Mouse (Mus musculus) neural tube, embryonic 15.5 days (tissue): Measurements from ENCODE around the gene D17Wsu92e. TPM values are rescaled to one million over a fixed set of nuclear protein-coding genes. Genes with fewer than 3 reads are reported as not detected.
A peak's percentile ranks its signal among the peaks of the same experiment; 100 is the strongest.

Experiments used
- ATAC-seq: fragments of 200-750 bp; cut with Nextera tagmentation; 2 replicates; pipeline ENCODE4 v1.8.0; 2017; ENCODE audit warnings: mild to moderate bottlenecking, moderate TSS enrichment, moderate library complexity; ENCODE audit not compliant: low FRiP score
- H3K27ac ChIP-seq: fragments of 300-500 bp; sonication (generic); replicated peaks from 2 replicates; pipeline ENCODE4 v1.5.1; 2015; ENCODE audit warnings: mild to moderate bottlenecking, inconsistent platforms
- H3K27me3 ChIP-seq: fragments of 300-500 bp; sonication (generic); replicated peaks from 2 replicates; pipeline ENCODE4 v1.6.1; 2015; ENCODE audit warnings: inconsistent platforms
- H3K36me3 ChIP-seq: fragments of 300-500 bp; sonication (generic); 2 replicates; pipeline ENCODE4 v1.6.1; 2015; ENCODE audit warnings: inconsistent platforms
- H3K4me1 ChIP-seq: fragments of 300-500 bp; sonication (generic); 2 replicates; pipeline ENCODE4 v1.6.1; 2015; ENCODE audit warnings: inconsistent platforms
- H3K4me2 ChIP-seq: fragments of 300-500 bp; sonication (generic); 2 replicates; pipeline ENCODE4 v1.6.1; 2015; ENCODE audit warnings: inconsistent platforms, mild to moderate bottlenecking, moderate library complexity
- H3K4me3 ChIP-seq: fragments of 300-500 bp; sonication (generic); replicated peaks from 2 replicates; pipeline ENCODE4 v1.5.1; 2015; ENCODE audit warnings: mild to moderate bottlenecking, inconsistent platforms
- H3K9ac ChIP-seq: fragments of 300-500 bp; sonication (generic); replicated peaks from 2 replicates; pipeline ENCODE4 v1.6.1; 2015; ENCODE audit warnings: mild to moderate bottlenecking, inconsistent platforms
- H3K9me3 ChIP-seq: fragments of 300-500 bp; sonication (generic); replicated peaks from 2 replicates; pipeline ENCODE4 v1.6.1; 2016; ENCODE audit warnings: inconsistent platforms
- WGBS: fragments of 180-500 bp; shearing (Covaris S2); methylation state at CpG from one replicate; pipeline ENCODE4 v1.1.7; 2015; ENCODE audit warnings: mixed read lengths; 5-methylcytosine and 5-hydroxymethylcytosine counted together
- polyA plus RNA-seq: library from polyadenylated mRNA; unstranded; fragments of >200 nt; fragmentation: Nextera tagmentation; extraction: Ambion mirVana; gene quantifications from 2 replicates; pipeline ENCODE4 v1.2.1, GENCODE M21; 2015

Gene D17Wsu92e
- polyA plus RNA-seq, 1 experiment from 2014 or later: 9.3 TPM

- 0 out of 2 replicates have a peak, but pooled peaks cover 2% of the 10 kb centered on the region for H3K36me3 ChIP-seq
- no peaks in the 10 kb centered on the region for H3K9me3 ChIP-seq
- peak overlapping the region; percentile 87 for H3K27ac ChIP-seq
- H3K4me3 ChIP-seq: peak overlapping the region; percentile 99
- peak overlapping the region; percentile 94 for H3K9ac ChIP-seq
- peak overlapping the region; percentile 84 for H3K4me2 ChIP-seq
- ATAC-seq: no peak
- 1% methylated on average over 20 of the region's 20 CpGs for WGBS
- no peaks in the 10 kb centered on the region for H3K27me3 ChIP-seq
- H3K4me1 ChIP-seq: peaks cover 29% of the 10 kb centered on the region
Measured at GRCm38 (mm10) chr17:27819521-27819970, 902 bp downstream of the D17Wsu92e start.

DNA sequence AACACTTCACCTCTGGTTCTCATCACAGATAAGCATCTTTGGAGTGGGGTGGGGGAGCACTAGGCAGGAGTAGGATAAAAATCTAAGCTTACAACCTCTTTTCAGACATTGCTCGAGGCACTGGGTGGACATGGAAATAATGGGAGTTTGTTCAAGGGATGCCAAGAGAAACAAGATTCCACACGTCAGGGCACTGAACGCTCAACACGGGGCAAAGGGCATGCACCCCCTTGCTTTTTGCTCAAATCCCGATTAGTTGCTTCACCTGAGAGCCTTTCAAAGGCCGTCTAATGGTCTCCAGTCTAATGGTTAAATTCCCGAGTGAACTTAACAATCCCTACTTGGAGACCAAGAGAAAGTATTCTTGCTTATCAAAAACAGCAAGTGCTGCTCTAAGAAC, 1.4 kb downstream of the D17Wsu92e start:
- Histone ChIP-seq H3K36me3 (0 out of 2 replicates have a peak, but pooled peaks cover 2% of the 10 kb centered on the region), H3K9ac (peak overlapping the region; percentile 94), H3K4me2 (peak overlapping the region; percentile 84), H3K4me3 (peak overlapping the region; percentile 99), H3K27ac (no peak overlapping the region), H3K9me3 (no peaks in the 10 kb centered on the region), H3K27me3 (no peaks in the 10 kb centered on the region), H3K4me1 (peaks cover 29% of the 10 kb centered on the region)
- 38% methylated on average over 7 of the region's 7 CpGs for WGBS
- no peak for ATAC-seq

DNA sequence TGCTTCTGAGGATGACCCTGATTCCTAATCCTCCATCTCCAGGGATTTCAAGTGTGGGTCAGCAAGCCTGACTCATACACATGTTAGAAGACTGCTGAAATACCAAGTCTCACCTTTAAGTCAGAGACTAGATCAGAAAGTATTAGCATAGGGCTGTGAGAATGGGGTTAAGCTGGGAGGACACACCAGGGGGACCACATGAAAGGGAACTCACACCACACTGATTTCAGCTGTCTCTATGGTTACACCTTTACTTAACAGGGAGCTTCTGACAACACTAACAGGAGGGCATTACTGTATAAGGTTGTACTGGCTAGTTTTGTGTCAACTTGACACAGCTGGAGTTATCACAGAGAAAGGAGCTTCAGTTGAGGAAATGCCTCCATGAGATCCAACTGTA, 5.8 kb downstream of the D17Wsu92e start:
- peaks cover 21% of the 10 kb centered on the region for H3K4me1 ChIP-seq
- H3K9ac ChIP-seq: no peak overlapping the region
- no peak overlapping the region for H3K27ac ChIP-seq
- 0 out of 2 replicates have a peak, but pooled peaks cover 2% of the 10 kb centered on the region for H3K36me3 ChIP-seq
- H3K9me3 ChIP-seq: no peaks in the 10 kb centered on the region
- H3K4me2 ChIP-seq: no peak overlapping the region
- H3K4me3 ChIP-seq: no peak overlapping the region
- H3K27me3 ChIP-seq: no peaks in the 10 kb centered on the region
- ATAC-seq: no peak

DNA sequence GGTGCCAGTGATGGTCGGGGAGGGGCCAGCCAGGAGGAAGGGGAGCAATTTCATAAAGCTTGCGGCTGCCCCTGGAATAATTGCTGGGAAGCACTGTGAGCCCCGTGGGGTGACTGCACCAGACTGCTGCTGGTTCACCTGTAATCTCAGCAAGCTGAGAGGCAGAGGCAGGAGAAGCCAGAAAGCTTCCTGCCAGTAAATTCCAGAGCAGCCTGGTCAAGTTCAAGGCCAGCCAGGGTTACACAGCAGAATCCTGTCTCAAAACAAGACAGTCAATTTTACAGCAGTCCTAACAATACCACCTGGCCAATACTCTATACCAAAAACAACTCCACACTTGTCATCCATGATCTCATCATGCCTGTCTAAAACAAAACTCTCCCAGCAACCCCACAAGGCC, 8.5 kb downstream of the D17Wsu92e start:
- Histone ChIP-seq H3K36me3 (0 out of 2 replicates have a peak, but pooled peaks cover 2% of the 10 kb centered on the region), H3K27ac (no peak overlapping the region), H3K27me3 (no peaks in the 10 kb centered on the region), H3K4me3 (no peak overlapping the region), H3K4me1 (no peaks in the 10 kb centered on the region), H3K9me3 (no peaks in the 10 kb centered on the region), H3K4me2 (no peak overlapping the region), H3K9ac (no peak overlapping the region)
- 84% methylated on average over 3 of the region's 3 CpGs for WGBS
- no peak for ATAC-seq

DNA sequence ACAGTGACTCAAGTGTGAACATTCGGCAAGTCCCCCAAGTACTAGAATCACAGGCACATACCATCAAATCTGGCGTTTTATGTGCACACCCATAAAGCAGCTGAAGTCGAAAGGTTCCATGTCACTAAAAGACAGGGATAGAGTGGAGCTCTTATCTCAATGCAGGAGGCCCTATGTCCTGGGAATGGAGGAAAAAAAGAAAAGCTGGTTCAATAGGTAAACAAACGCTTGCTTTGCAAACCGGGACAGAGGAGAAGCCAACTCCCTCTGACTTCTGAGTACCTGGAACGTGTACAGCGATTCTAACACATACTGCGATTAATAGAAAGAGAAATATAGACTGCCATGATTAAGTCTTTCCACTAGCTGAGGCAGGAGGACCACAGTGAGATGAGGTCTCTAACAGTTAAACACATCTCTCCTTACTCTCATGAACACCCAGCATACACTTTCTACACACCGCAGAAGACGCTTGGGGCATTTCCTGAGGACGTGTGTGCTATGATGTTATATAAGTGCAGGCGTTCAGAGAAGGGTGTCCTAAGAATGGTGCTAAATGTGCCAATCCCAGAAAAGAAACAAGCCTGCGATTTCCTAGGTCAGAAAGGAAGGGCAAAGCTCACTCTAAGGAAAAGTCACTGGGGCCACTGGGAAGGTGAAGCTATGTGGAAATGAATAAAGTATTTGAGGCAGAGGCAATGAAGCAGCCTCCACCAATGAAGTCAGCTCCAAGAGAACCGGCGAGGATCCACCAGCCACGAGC, 9.7 kb downstream of the D17Wsu92e start:
- 91% methylated on average over 16 of the region's 16 CpGs for WGBS
- Histone ChIP-seq H3K9ac (no peak overlapping the region), H3K4me3 (no peak overlapping the region), H3K27me3 (no peaks in the 10 kb centered on the region), H3K36me3 (0 out of 2 replicates have a peak, but pooled peaks cover 2% of the 10 kb centered on the region), H3K4me2 (no peak overlapping the region), H3K4me1 (no peaks in the 10 kb centered on the region), H3K27ac (no peak overlapping the region), H3K9me3 (no peaks in the 10 kb centered on the region)
- ATAC-seq: no peak

DNA sequence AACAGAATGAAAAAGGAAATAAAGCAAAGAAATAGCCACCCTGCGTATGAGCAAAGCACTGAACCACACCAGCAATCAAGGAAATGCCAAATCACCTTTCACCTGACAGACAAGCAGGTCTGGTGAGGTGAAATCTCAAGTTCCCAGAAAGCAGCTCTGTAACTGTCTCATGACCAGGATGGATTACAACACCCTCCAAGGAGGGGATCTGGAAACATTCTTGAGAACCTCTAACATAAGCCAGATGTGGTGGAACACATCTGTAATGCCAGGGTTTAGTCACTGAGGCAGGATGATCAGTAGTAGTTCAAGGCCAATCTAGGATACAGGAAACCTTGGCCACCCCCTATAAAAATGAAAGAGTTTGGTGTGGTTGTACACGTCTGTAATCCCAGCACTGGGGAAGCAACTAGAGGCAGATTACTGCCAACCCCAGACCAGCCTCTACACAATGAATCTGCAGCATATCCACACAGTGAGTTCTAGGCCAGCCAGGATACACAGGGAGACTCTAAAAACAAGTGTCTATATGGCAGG, 12.8 kb downstream of the D17Wsu92e start:
- Histone ChIP-seq H3K4me1 (0 out of 2 replicates have a peak, but pooled peaks cover 9% of the 10 kb centered on the region), H3K9me3 (no peaks in the 10 kb centered on the region), H3K27ac (no peak overlapping the region), H3K27me3 (no peaks in the 10 kb centered on the region), H3K4me3 (no peak overlapping the region), H3K36me3 (no peaks in the 10 kb centered on the region), H3K9ac (no peak overlapping the region), H3K4me2 (no peak overlapping the region)
- 91% methylated on average over 2 of the region's 2 CpGs for WGBS
- ATAC-seq: no peak

DNA sequence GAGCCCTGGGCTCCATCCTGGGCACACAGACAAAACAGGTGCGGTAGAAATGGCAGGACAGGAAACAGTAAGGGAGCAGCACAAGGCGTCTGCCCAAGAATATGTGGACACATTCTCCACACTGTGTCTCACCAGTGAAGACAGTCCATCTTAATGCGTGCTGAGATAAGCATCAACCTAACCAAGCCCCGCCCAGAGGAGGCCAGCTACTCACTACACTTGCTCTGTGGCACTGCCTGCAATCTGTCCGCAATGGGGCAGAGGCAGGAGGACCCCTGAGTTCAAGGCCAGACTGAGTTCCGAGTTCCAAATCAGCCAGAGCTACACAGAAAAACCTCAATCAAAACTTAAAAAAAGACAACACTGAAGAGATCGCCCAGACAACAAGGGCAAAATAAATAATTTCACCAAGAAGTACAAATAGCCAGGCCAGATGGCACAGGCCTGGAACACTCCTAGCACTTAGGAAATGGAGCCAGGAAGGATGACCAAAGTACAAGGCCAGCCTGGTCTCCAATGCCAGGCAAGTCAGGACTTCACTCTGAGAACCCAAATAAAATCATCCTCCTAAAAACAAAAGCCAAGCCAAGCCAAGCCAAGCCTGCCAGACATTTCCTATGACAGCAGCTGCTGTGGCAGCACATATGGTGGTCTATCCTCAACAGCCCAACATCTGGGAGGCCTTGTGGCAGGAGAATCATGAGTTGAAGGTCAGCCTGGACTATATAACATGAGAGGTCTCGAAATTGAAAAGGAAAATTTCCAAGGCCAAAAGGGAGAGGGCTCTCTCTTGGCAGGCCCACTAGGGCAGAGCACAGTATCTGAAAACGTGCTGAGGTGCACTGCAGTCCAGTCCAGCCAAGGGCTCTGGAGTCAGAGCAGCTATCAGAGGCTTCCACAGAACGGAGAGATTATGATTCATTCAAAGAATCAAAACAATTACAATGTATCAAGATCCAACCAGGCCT, 15.4 kb downstream of the D17Wsu92e start:
- Histone ChIP-seq H3K27ac (no peak overlapping the region), H3K36me3 (no peaks in the 10 kb centered on the region), H3K4me2 (no peak overlapping the region), H3K9me3 (no peaks in the 10 kb centered on the region), H3K4me3 (no peak overlapping the region), H3K9ac (no peak overlapping the region), H3K27me3 (no peaks in the 10 kb centered on the region), H3K4me1 (0 out of 2 replicates have a peak, but pooled peaks cover 12% of the 10 kb centered on the region)
- 90% methylated on average over 10 of the region's 10 CpGs for WGBS
- no peak for ATAC-seq

DNA sequence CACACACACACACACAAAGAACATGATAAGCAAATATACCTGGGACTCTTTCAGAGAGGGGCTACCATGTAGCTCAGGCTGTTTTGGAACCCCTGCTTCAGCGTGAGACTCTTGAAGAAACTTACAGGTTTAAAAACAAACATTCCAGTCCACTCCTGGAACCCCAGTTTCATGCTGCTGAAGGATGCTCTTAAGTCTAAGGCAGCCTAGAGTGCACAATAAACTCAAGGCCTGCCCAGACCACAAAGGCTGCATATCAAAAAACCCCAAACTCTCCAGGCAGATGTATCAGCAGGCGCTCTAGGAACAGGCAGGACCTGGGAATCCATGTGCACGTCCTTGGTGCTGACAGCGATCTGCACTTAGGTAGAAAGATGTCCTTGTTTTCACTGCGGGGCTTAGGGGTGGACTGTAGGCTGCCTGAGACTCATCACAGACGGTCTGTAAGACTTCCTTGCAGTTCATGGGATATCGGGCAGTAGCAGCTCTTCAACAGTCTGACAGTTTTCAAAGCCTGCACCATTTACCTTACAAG, 16.2 kb downstream of the D17Wsu92e start:
- WGBS: 86% methylated on average over 7 of the region's 7 CpGs
- ATAC-seq: no peak
- H3K27ac ChIP-seq: no peak overlapping the region
- no peaks in the 10 kb centered on the region for H3K36me3 ChIP-seq
- H3K4me1 ChIP-seq: peaks cover 16% of the 10 kb centered on the region
- H3K9ac ChIP-seq: no peak overlapping the region
- H3K9me3 ChIP-seq: no peaks in the 10 kb centered on the region
- H3K4me3 ChIP-seq: no peak overlapping the region
- H3K27me3 ChIP-seq: no peaks in the 10 kb centered on the region
- H3K4me2 ChIP-seq: no peak overlapping the region

- Histone ChIP-seq H3K9me3 (no peaks in the 10 kb centered on the region), H3K27ac (no peak overlapping the region), H3K4me3 (no peak overlapping the region), H3K4me1 (peaks cover 16% of the 10 kb centered on the region), H3K36me3 (no peaks in the 10 kb centered on the region), H3K27me3 (no peaks in the 10 kb centered on the region), H3K9ac (no peak overlapping the region), H3K4me2 (no peak overlapping the region)
- ATAC-seq: no peak
- WGBS: 69% methylated on average over 4 of the region's 4 CpGs
Measured at GRCm38 (mm10) chr17:27803752-27804151, 16.7 kb downstream of the D17Wsu92e start.

- no peaks in the 10 kb centered on the region for H3K27me3 ChIP-seq
- H3K4me3 ChIP-seq: no peak overlapping the region
- WGBS: 86% methylated on average over 9 of the region's 9 CpGs
- no peaks in the 10 kb centered on the region for H3K9me3 ChIP-seq
- H3K4me1 ChIP-seq: peaks cover 38% of the 10 kb centered on the region
- no peaks in the 10 kb centered on the region for H3K36me3 ChIP-seq
- H3K27ac ChIP-seq: no peak overlapping the region
- H3K4me2 ChIP-seq: no peak overlapping the region
- ATAC-seq: no peak
- H3K9ac ChIP-seq: no peak overlapping the region
Measured at GRCm38 (mm10) chr17:27800710-27801648, 19.5 kb downstream of the D17Wsu92e start.
